Mouse (Mus musculus) hindbrain, embryonic 11.5 days (tissue): ENCODE results near the gene Ophn1. TPM values are rescaled to one million over a fixed set of nuclear protein-coding genes. Genes with fewer than 3 reads are reported as not detected.

Experiments used
- ATAC-seq: fragments of 200-750 bp; cut with Nextera tagmentation; 2 replicates; pipeline ENCODE4 v1.8.0; 2017; ENCODE audit warnings: mild to moderate bottlenecking, moderate TSS enrichment, moderate library complexity; ENCODE audit not compliant: low FRiP score
- DNase-seq: peaks from one replicate; pipeline ENCODE4 v3.0.0-alpha.2; 2015; ENCODE audit warnings: low spot score
- H3K27ac ChIP-seq: fragments of 300-500 bp; sonication (generic); 2 replicates; pipeline ENCODE4 v1.5.1; 2014; ENCODE audit warnings: mild to moderate bottlenecking, low read depth, low read length
- H3K27me3 ChIP-seq: fragments of 300-500 bp; sonication (generic); 2 replicates; pipeline ENCODE4 v1.6.1; 2014; ENCODE audit warnings: mild to moderate bottlenecking, low read length, moderate library complexity, mixed read lengths; ENCODE audit not compliant: control insufficient read depth, insufficient read depth
- H3K36me3 ChIP-seq: fragments of 300-500 bp; sonication (generic); 2 replicates; pipeline ENCODE4 v1.6.1; 2014; ENCODE audit warnings: mild to moderate bottlenecking, low read length, moderate library complexity, mixed read lengths; ENCODE audit not compliant: control insufficient read depth, insufficient read depth
- H3K4me1 ChIP-seq: fragments of 300-500 bp; sonication (generic); replicated peaks from 2 replicates; pipeline ENCODE4 v1.6.1; 2014; ENCODE audit warnings: low read length, mixed read lengths; ENCODE audit not compliant: control insufficient read depth, insufficient read depth
- H3K4me2 ChIP-seq: fragments of 300-500 bp; sonication (generic); replicated peaks from 2 replicates; pipeline ENCODE4 v1.6.1; 2014; ENCODE audit warnings: mild to moderate bottlenecking, low read depth, low read length
- H3K4me3 ChIP-seq: fragments of 300-500 bp; sonication (generic); 2 replicates; pipeline ENCODE4 v1.5.1; 2014; ENCODE audit warnings: low read depth, low read length
- H3K9ac ChIP-seq: fragments of 300-500 bp; sonication (generic); 2 replicates; pipeline ENCODE4 v1.6.1; 2014; ENCODE audit warnings: low read depth, low read length
- H3K9me3 ChIP-seq: fragments of 300-500 bp; sonication (generic); 2 replicates; pipeline ENCODE4 v1.6.1; 2016; ENCODE audit warnings: low read length; ENCODE audit not compliant: control insufficient read depth
- WGBS: fragments of 180-500 bp; shearing (Covaris S2); extraction: QIAGEN DNeasy Blood & Tissue Kit; methylation state at CpG from one replicate; pipeline ENCODE4 v1.1.7; 2014; 5-methylcytosine and 5-hydroxymethylcytosine counted together
- polyA plus RNA-seq: library from polyadenylated mRNA; unstranded; fragments of >200 nt; fragmentation: Nextera tagmentation; extraction: Ambion mirVana; gene quantifications from 2 replicates; pipeline ENCODE4 v1.2.1, GENCODE M21; 2014

Gene Ophn1
- polyA plus RNA-seq, 1 experiment from 2014 or later, result 27.2 TPM

DNA sequence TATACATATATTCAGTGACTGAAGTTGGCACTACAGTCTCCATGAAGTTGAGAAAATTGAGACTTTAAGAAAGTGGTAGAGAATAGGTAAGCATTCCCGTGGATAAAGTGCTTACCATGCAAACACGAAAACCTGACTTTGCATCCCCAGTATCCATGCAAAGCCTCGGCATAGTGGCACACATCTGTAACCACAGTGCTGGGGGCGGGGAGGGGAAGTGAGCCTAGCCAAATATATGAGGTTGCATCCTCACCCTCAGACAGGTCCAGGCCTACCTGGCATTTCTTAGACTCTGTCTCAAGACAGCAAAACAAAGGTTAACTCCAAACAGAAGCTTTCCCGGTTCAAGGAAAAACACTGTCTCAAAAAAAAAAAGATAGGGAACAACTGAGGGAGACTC, 21.7 kb downstream of the Ophn1 start:
- Histone ChIP-seq H3K4me2 (no peak overlapping the region), H3K27me3 (no peaks in the 10 kb centered on the region), H3K36me3 (no peaks in the 10 kb centered on the region), H3K27ac (no peak overlapping the region), H3K9me3 (no peaks in the 10 kb centered on the region), H3K4me3 (no peak overlapping the region), H3K9ac (no peak overlapping the region), H3K4me1 (no peaks in the 10 kb centered on the region)
- DNase-seq (no peak), ATAC-seq (no peak)
- 83% methylated on average over 5 of the region's 5 CpGs for whole genome bisulfite sequencing

GRCm38 (mm10) chrX:98860167-98860566, 30.7 kb downstream of the Ophn1 start:
- WGBS, result 63% methylated on average over 5 of the region's 5 CpGs
- H3K27ac ChIP-seq, result no peak overlapping the region
- H3K4me2 ChIP-seq, result no peak overlapping the region
- no peaks in the 10 kb centered on the region for H3K9me3 ChIP-seq
- no peaks in the 10 kb centered on the region; the same call in 1 of the 2 replicates for H3K27me3 ChIP-seq
- H3K36me3 ChIP-seq, result no peaks in the 10 kb centered on the region
- no peak overlapping the region for H3K9ac ChIP-seq
- ATAC-seq (no peak), DNase-seq (no peak)
- no peak overlapping the region for H3K4me3 ChIP-seq
- H3K4me1 ChIP-seq, result no peaks in the 10 kb centered on the region

GRCm38 (mm10) chrX:98856046-98856445, 34.8 kb downstream of the Ophn1 start:
- DNase-seq (no peak), ATAC-seq (no peak)
- H3K36me3 ChIP-seq, result no peaks in the 10 kb centered on the region
- no peaks in the 10 kb centered on the region for H3K4me1 ChIP-seq
- no peak overlapping the region for H3K27ac ChIP-seq
- no peaks in the 10 kb centered on the region; the same call in 1 of the 2 replicates for H3K27me3 ChIP-seq
- H3K9me3 ChIP-seq, result no peaks in the 10 kb centered on the region
- no peak overlapping the region for H3K9ac ChIP-seq
- WGBS, result 75% methylated on average over 2 of the region's 2 CpGs
- no peak overlapping the region for H3K4me3 ChIP-seq
- no peak overlapping the region for H3K4me2 ChIP-seq

GRCm38 (mm10) chrX:98850869-98851268, 40.0 kb downstream of the Ophn1 start:
- Histone ChIP-seq H3K4me3 (no peak overlapping the region), H3K27ac (no peak overlapping the region), H3K9ac (no peak overlapping the region), H3K4me2 (no peak overlapping the region), H3K4me1 (no peaks in the 10 kb centered on the region), H3K36me3 (no peaks in the 10 kb centered on the region), H3K9me3 (no peaks in the 10 kb centered on the region), H3K27me3 (no peaks in the 10 kb centered on the region; the same call in 1 of the 2 replicates)
- ATAC-seq, result no peak
- no peak for DNase-seq
- WGBS, result 86% methylated on average over 6 of the region's 6 CpGs

- H3K27me3 ChIP-seq, result no peaks in the 10 kb centered on the region
- H3K27ac ChIP-seq, result no peak overlapping the region
- DNase-seq (no peak), ATAC-seq (no peak)
- H3K4me2 ChIP-seq, result no peak overlapping the region
- no peak overlapping the region for H3K9ac ChIP-seq
- no peaks in the 10 kb centered on the region for H3K36me3 ChIP-seq
- H3K4me3 ChIP-seq, result no peak overlapping the region
- H3K9me3 ChIP-seq, result no peaks in the 10 kb centered on the region
- 80% methylated on average over 2 of the region's 2 CpGs for WGBS
- H3K4me1 ChIP-seq, result no peaks in the 10 kb centered on the region
Observed at GRCm38 (mm10) chrX:98841606-98842005, 49.2 kb downstream of the Ophn1 start.

- 97% methylated on average over 1 of the region's 1 CpGs for WGBS
- DNase-seq, result no peak
- Histone ChIP-seq H3K27ac (no peak overlapping the region), H3K36me3 (no peaks in the 10 kb centered on the region), H3K4me3 (no peak overlapping the region), H3K9me3 (no peaks in the 10 kb centered on the region), H3K4me2 (no peak overlapping the region), H3K9ac (no peak overlapping the region), H3K27me3 (0 out of 2 replicates have a peak, but pooled peaks cover 2% of the 10 kb centered on the region), H3K4me1 (no peaks in the 10 kb centered on the region)
- ATAC-seq, result no peak
Observed at GRCm38 (mm10) chrX:98835989-98836388, 54.8 kb downstream of the Ophn1 start.

DNA sequence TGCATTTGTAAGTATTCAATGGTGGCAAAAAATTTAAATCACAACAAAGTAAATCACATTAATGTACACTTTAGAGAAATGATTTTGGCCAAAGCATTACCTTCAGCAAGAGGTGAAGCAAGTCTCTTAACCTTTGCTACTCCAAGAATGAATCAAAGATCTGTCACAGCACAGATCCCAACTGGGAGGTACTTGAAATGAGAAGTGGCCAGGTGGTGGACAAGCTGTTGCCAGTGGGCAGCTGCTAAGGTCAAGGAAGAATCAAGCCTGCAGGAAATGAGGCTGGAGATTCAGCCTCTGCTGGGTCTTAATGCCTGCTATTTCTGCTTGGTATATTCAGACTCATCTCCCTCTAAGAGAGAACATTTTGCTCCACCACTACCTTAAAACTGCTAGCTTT, 87.0 kb downstream of the Ophn1 start:
- no peak overlapping the region for H3K4me2 ChIP-seq
- H3K9me3 ChIP-seq, result no peaks in the 10 kb centered on the region
- no peak overlapping the region for H3K9ac ChIP-seq
- no peak for DNase-seq
- H3K27ac ChIP-seq, result no peak overlapping the region
- no peaks in the 10 kb centered on the region for H3K27me3 ChIP-seq
- H3K36me3 ChIP-seq, result no peaks in the 10 kb centered on the region
- no peak for ATAC-seq
- no peaks in the 10 kb centered on the region for H3K4me1 ChIP-seq
- no peak overlapping the region for H3K4me3 ChIP-seq

DNA sequence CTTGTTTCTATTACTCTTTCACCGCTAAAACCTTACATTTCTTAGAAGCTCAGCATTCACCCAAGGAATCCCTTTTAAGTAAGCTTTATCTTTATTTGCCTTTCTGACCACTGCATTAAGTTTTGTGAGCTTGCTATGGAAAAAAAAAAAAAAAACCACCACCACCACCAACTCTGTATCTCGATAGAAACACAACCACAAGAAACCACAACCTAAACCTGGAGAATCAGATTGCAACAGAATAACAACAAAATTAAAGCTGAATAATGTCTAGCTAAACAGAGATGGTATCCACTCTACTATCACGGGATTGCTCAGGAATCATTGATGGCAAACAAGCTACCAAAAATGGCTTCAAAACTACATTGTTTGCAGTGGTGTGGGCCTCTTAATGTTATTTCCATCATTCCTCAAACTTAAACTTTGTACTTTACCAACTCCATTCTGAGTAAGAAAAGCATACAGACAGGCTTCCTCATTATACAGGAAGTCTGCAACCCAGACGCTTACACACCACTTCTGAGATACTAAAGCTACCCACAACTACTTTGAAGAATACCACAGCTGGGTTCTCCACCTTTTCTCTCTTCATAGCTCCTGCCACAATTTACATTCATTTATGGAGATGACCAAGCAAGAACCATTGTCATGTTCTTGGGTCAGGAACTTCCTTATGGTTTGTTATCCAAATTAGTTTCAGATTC, 116.4 kb downstream of the Ophn1 start:
- no peaks in the 10 kb centered on the region for H3K4me1 ChIP-seq
- no peak overlapping the region for H3K4me2 ChIP-seq
- no peak overlapping the region for H3K9ac ChIP-seq
- no peak overlapping the region for H3K27ac ChIP-seq
- H3K27me3 ChIP-seq, result no peaks in the 10 kb centered on the region
- H3K4me3 ChIP-seq, result no peak overlapping the region
- WGBS, result 86% methylated on average over 4 of the region's 4 CpGs
- H3K9me3 ChIP-seq, result no peaks in the 10 kb centered on the region
- ATAC-seq (no peak), DNase-seq (no peak)
- no peaks in the 10 kb centered on the region for H3K36me3 ChIP-seq

DNA sequence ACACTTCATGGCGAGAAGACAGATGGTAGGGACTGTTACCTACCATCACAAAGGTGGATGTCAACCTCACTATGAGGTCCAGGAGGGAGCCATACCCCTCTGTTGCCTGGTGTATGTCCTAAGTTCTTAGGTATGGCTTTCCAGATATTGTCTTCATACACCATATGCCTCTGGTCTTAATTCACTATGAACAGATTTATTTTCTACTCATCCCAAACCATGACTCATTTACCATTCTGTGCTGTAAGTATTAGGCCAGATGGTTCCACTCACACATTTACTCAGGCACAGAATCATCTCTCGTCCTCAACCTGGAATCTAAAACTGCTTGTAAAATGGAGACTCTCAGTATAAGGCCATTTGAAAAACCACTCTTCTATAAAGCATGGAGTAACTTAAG, 135.7 kb downstream of the Ophn1 start:
- no peak overlapping the region for H3K9ac ChIP-seq
- no peak for DNase-seq
- 75% methylated on average over 2 of the region's 2 CpGs for WGBS

More for the DNA sequence above, 135.7 kb downstream of the Ophn1 start:
- Histone ChIP-seq H3K27ac (no peak overlapping the region), H3K4me3 (no peak overlapping the region), H3K4me2 (no peak overlapping the region), H3K9me3 (no peaks in the 10 kb centered on the region), H3K36me3 (no peaks in the 10 kb centered on the region), H3K27me3 (no peaks in the 10 kb centered on the region), H3K4me1 (no peaks in the 10 kb centered on the region)
- ATAC-seq, result no peak
